Mouse (Mus musculus) thymus, adult 2 months (tissue): ENCODE measurements around the gene Pebp1.

Experiments used
- CTCF ChIP-seq: fragments of 200-500 bp; IDR thresholded peaks from 2 replicates; pipeline ENCODE4 v1.5.1; 2012; ENCODE audit warnings: mild to moderate bottlenecking, control low read depth, low read length, moderate library complexity, borderline replicate concordance; ENCODE audit not compliant: control insufficient read depth, poor library complexity, insufficient read depth; ENCODE audit errors: extremely low read depth
- POLR2A ChIP-seq: fragments of 200-500 bp; IDR thresholded peaks from 2 replicates; pipeline ENCODE4 v1.6.1; 2012; ENCODE audit warnings: mild to moderate bottlenecking, low read length, control low read depth, moderate library complexity; ENCODE audit not compliant: control insufficient read depth, poor library complexity, insufficient read depth; ENCODE audit errors: extremely low read depth

DNA sequence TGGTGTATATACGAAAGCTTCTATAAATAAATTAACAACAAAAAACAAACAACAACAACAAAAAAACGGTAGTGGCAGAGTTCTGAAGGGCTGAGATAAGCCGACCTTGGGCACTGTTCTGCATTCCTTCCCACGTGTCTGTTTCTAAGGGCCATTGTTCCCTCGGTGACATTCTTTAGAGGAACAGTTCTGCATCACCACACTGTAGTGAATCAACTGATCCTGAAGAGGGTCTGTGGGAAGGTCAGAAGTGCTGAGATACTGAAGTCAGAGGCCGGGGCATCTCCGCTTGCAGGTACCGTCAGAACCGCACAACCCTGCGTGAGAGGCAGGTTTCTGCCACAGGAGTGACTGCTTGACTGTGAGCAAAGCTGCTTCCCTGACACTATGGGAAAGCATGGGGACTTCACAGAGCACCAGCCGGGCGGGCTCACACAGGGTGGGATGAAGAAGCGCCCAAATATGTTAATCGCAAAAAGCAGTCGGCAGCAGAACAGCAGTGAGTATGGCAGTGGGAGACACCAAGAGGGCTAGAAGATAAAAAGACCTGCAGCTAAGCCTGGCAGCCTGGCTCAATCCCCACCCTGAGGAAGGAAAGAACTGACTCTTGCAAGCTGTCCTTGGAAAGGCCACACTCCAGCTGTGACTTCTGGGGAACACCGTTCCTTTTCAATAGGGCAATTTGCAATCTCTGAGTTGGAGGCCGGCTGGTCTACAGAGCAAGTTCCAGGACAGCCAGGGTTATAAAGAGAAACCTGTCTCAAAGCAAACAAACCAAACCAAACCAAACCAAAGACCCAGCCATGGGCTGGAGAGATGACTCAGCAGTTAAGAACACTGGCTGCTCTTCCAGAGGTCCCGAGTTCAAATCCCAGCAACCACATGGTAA lies 16.5 kb upstream of the Pebp1 start:
- TF ChIP-seq CTCF = no peak
- TF ChIP-seq POLR2A = no peak
